Mouse (Mus musculus) lung, embryonic 14.5 days (tissue): ENCODE results near the gene Mansc1. TPM values are rescaled to one million over a fixed set of nuclear protein-coding genes. Genes with fewer than 3 reads are reported as not detected.

Experiments
- ATAC-seq: fragments of 200-750 bp; cut with Nextera tagmentation; 2 replicates; pipeline ENCODE4 v1.8.0; 2017; ENCODE audit warnings: mild to moderate bottlenecking, moderate TSS enrichment, moderate library complexity; ENCODE audit not compliant: insufficient read depth
- DNase-seq: peaks from one replicate; pipeline ENCODE4 v3.0.0-alpha.2; 2015
- H3K27ac ChIP-seq: fragments of 300-500 bp; sonication (generic); 2 replicates; pipeline ENCODE4 v1.5.1; 2014; ENCODE audit warnings: low read depth, mild to moderate bottlenecking, moderate library complexity
- H3K27me3 ChIP-seq: fragments of 300-500 bp; sonication (generic); 2 replicates; pipeline ENCODE4 v1.6.1; 2014; ENCODE audit warnings: low read length, control low read depth; ENCODE audit not compliant: insufficient read depth
- H3K36me3 ChIP-seq: fragments of 300-500 bp; sonication (generic); 2 replicates; pipeline ENCODE4 v1.6.1; 2014; ENCODE audit warnings: control low read depth; ENCODE audit not compliant: insufficient read depth
- H3K4me1 ChIP-seq: fragments of 300-500 bp; sonication (generic); 2 replicates; pipeline ENCODE4 v1.6.1; 2014; ENCODE audit warnings: antibody characterized with exemption, control low read depth; ENCODE audit not compliant: insufficient read depth
- H3K4me2 ChIP-seq: fragments of 300-500 bp; sonication (generic); 2 replicates; pipeline ENCODE4 v1.6.1; 2014; ENCODE audit warnings: mild to moderate bottlenecking
- H3K4me3 ChIP-seq: fragments of 300-500 bp; sonication (generic); 2 replicates; pipeline ENCODE4 v1.5.1; 2014; ENCODE audit warnings: low read depth, low read length
- H3K9ac ChIP-seq: fragments of 300-500 bp; sonication (generic); 2 replicates; pipeline ENCODE4 v1.6.1; 2014
- H3K9me3 ChIP-seq: fragments of 300-500 bp; sonication (generic); 2 replicates; pipeline ENCODE4 v1.6.1; 2016; ENCODE audit warnings: low read depth, low read length, control low read depth
- CTCF ChIP-seq: IDR thresholded peaks from 2 replicates; pipeline ENCODE4 v1.5.1; 2016; ENCODE audit warnings: antibody characterized with exemption, low read depth
- WGBS: fragments of 180-500 bp; shearing (Covaris S2); extraction: QIAGEN DNeasy Blood & Tissue Kit; methylation state at CpG from one replicate; pipeline ENCODE4 v1.1.7; 2014; 5-methylcytosine and 5-hydroxymethylcytosine counted together
- polyA plus RNA-seq: library from polyadenylated mRNA; unstranded; fragments of >200 nt; fragmentation: Nextera tagmentation; extraction: Ambion mirVana; gene quantifications from 2 replicates; pipeline ENCODE4 v1.2.1, GENCODE M21; 2014

Mansc1 gene
- polyA plus RNA-seq, 1 experiment from 2014 or later: 5.9 TPM

GRCm38 (mm10) chr6:134565606-134566247 is 66.6 kb downstream of the Mansc1 start:
- Histone ChIP-seq H3K9ac (peak overlapping the region; percentile 98), H3K27ac (peak overlapping the region; percentile 99; the same call in 1 of the 2 replicates), H3K4me2 (peak overlapping the region; percentile 90), H3K4me1 (no peaks in the 10 kb centered on the region), H3K27me3 (no peaks in the 10 kb centered on the region), H3K9me3 (no peaks in the 10 kb centered on the region), H3K36me3 (no peaks in the 10 kb centered on the region), H3K4me3 (peak overlapping the region; percentile 98)
- ATAC-seq (no peak), DNase-seq (peak; percentile 38)
- WGBS: under 1% methylated on average over 19 of the region's 19 CpGs
- no peak for TF ChIP-seq CTCF

- Histone ChIP-seq H3K27ac (no peak overlapping the region), H3K4me1 (peaks cover 2% of the 10 kb centered on the region; the same call in 1 of the 2 replicates), H3K27me3 (no peaks in the 10 kb centered on the region), H3K36me3 (no peaks in the 10 kb centered on the region), H3K9me3 (no peaks in the 10 kb centered on the region), H3K4me3 (0 out of 2 replicates have a peak overlapping the region, but pooled peaks have one; percentile 98), H3K4me2 (peak overlapping the region; percentile 90), H3K9ac (no peak overlapping the region)
- no peak for ATAC-seq
- no peak for TF ChIP-seq CTCF
- DNase-seq: no peak
- WGBS: 56% methylated on average over 2 of the region's 2 CpGs
Observed at GRCm38 (mm10) chr6:134564539-134564938, 67.7 kb downstream of the Mansc1 start.

GRCm38 (mm10) chr6:134559635-134560034 is 72.7 kb downstream of the Mansc1 start:
- no peak for DNase-seq
- H3K27me3 ChIP-seq: no peaks in the 10 kb centered on the region
- H3K9me3 ChIP-seq: no peaks in the 10 kb centered on the region
- no peak overlapping the region for H3K4me3 ChIP-seq
- peaks cover 14% of the 10 kb centered on the region; the same call in 1 of the 2 replicates for H3K4me1 ChIP-seq
- no peak for TF ChIP-seq CTCF
- no peak overlapping the region for H3K4me2 ChIP-seq
- no peaks in the 10 kb centered on the region for H3K36me3 ChIP-seq
- H3K27ac ChIP-seq: no peak overlapping the region
- 71% methylated on average over 3 of the region's 3 CpGs for WGBS
- ATAC-seq: no peak
- no peak overlapping the region for H3K9ac ChIP-seq

Other genes with a start within 250 kb of the Mansc1 start
- 2.8 and 3.6 TPM in 2 replicates for gene Bcl2l14, start 236.2 kb downstream of the Mansc1 start, polyA plus RNA-seq
- 34.0 and 35.8 TPM in 2 replicates for gene Lrp6, start 65.5 kb downstream of the Mansc1 start, polyA plus RNA-seq
- gene Borcs5, start 7.0 kb upstream of the Mansc1 start, polyA plus RNA-seq: 13.9 and 14.6 TPM in 2 replicates
- gene Dusp16, start 160.1 kb upstream of the Mansc1 start, polyA plus RNA-seq: 12.7 and 12.9 TPM in 2 replicates
- gene Crebl2, start 197.7 kb upstream of the Mansc1 start, polyA plus RNA-seq: 1.3 and 1.4 TPM in 2 replicates